Mouse (Mus musculus): ENCODE data around the gene Cstl1. TPM values are rescaled to one million over a fixed set of nuclear protein-coding genes. Genes with fewer than 3 reads are reported as not detected.

Cstl1 gene
- total RNA-seq, 1 experiment from 2014 or later = not detected

- ATAC-seq (ENCODE audit: extremely low read depth, insufficient number of reproducible peaks, low FRiP score, poor library complexity, severe bottlenecking) = no peak
Measured at GRCm38 (mm10) chr2:148801491-148801921, 51.3 kb downstream of the Cstl1 start.

Other genes with a start within 250 kb of the Cstl1 start
- 15.1 and 22.9 TPM in 2 replicates for gene Nxt1, start 77.8 kb upstream of the Cstl1 start, total RNA-seq (2017)
- 14.7 and 18.4 TPM in 2 replicates for gene Gzf1, start 69.3 kb upstream of the Cstl1 start, total RNA-seq (2017)
- 0.12 and 0.25 TPM in 2 replicates for gene Napb, start 17.9 kb upstream of the Cstl1 start, total RNA-seq (2017)
- gene Cst11, start 21.1 kb downstream of the Cstl1 start, total RNA-seq (2017) = not detected in 2 replicates
- gene 8030411F24Rik, start 31.7 kb downstream of the Cstl1 start, total RNA-seq (2017) = not detected in 2 replicates
- gene Cst12, start 39.0 kb downstream of the Cstl1 start, total RNA-seq (2017) = not detected in 2 replicates
- gene Cst8, start 48.4 kb downstream of the Cstl1 start, total RNA-seq (2017) = not detected in 2 replicates
- not detected in 2 replicates for gene Cst13, start 69.7 kb downstream of the Cstl1 start, total RNA-seq (2017)
- gene Cst9, start 84.8 kb downstream of the Cstl1 start, total RNA-seq (2017) = not detected in 2 replicates
- not detected in 2 replicates for gene 9230104L09Rik, start 114.7 kb downstream of the Cstl1 start, total RNA-seq (2017)
- gene Cst3, start 125.3 kb downstream of the Cstl1 start, total RNA-seq (2017) = 355 and 365 TPM in 2 replicates

Data from neutrophil, adult 5-6 weeks (primary cell).